Mouse (Mus musculus): Measurements from ENCODE around the gene Amdhd2. TPM values are rescaled to one million over a fixed set of nuclear protein-coding genes. Genes with fewer than 3 reads are reported as not detected.

The Amdhd2 gene
- polyA plus RNA-seq, 1 experiment from 2014 or later, result 31.2 TPM

GRCm38 (mm10) chr17:24168590-24169277 is 5.2 kb upstream of the Amdhd2 start:
- Histone ChIP-seq H3K36me3 (peaks cover 31% of the 10 kb centered on the region), H3K27ac (replicated peaks) (peak overlapping the region; percentile 96), H3K4me3 (peak overlapping the region; percentile 81), H3K9ac (peak overlapping the region; percentile 92), H3K4me2 (peak overlapping the region; percentile 74), H3K4me1 (peaks cover 37% of the 10 kb centered on the region), H3K9me3 (no peaks in the 10 kb centered on the region), H3K27me3 (replicated peaks) (no peaks in the 10 kb centered on the region)
- peak; percentile 72 for ATAC-seq (ENCODE audit: extremely low read depth, insufficient number of reproducible peaks, low FRiP score, low TSS enrichment)
- WGBS, result 1% methylated on average over 41 of the region's 41 CpGs

- no peaks in the 10 kb centered on the region for H3K9me3 ChIP-seq
- H3K4me2 ChIP-seq, result peak overlapping the region; percentile 74
- H3K4me1 ChIP-seq, result peaks cover 38% of the 10 kb centered on the region
- H3K36me3 ChIP-seq, result peaks cover 31% of the 10 kb centered on the region
- peak overlapping the region; percentile 96 for H3K27ac ChIP-seq (replicated peaks)
- H3K9ac ChIP-seq, result peak overlapping the region; percentile 92
- WGBS, result 54% methylated on average over 7 of the region's 7 CpGs
- ATAC-seq (ENCODE audit: extremely low read depth, insufficient number of reproducible peaks, low FRiP score, low TSS enrichment), result no peak
- no peaks in the 10 kb centered on the region for H3K27me3 ChIP-seq (replicated peaks)
- H3K4me3 ChIP-seq, result peak overlapping the region; percentile 81
These were observed 4.4 kb upstream of the Amdhd2 start for GRCm38 (mm10) chr17:24167891-24168505.

GRCm38 (mm10) chr17:24167120-24167519 is 3.6 kb upstream of the Amdhd2 start:
- peak overlapping the region; percentile 74 for H3K4me2 ChIP-seq
- no peak for ATAC-seq (ENCODE audit: extremely low read depth, insufficient number of reproducible peaks, low FRiP score, low TSS enrichment)
- H3K9ac ChIP-seq, result peak overlapping the region; percentile 92
- H3K4me3 ChIP-seq, result peak overlapping the region; percentile 81
- WGBS, result 80% methylated on average over 6 of the region's 6 CpGs
- H3K36me3 ChIP-seq, result peaks cover 31% of the 10 kb centered on the region
- H3K9me3 ChIP-seq, result no peaks in the 10 kb centered on the region
- no peak overlapping the region for H3K27ac ChIP-seq (replicated peaks)
- peaks cover 45% of the 10 kb centered on the region for H3K4me1 ChIP-seq
- no peaks in the 10 kb centered on the region for H3K27me3 ChIP-seq (replicated peaks)

- ATAC-seq (ENCODE audit: extremely low read depth, insufficient number of reproducible peaks, low FRiP score, low TSS enrichment), result no peak
- Histone ChIP-seq H3K27ac (replicated peaks) (no peak overlapping the region), H3K4me1 (peaks cover 37% of the 10 kb centered on the region), H3K36me3 (peaks cover 31% of the 10 kb centered on the region), H3K27me3 (replicated peaks) (no peaks in the 10 kb centered on the region), H3K4me2 (no peak overlapping the region; the same call in 1 of the 2 replicates), H3K9me3 (no peaks in the 10 kb centered on the region), H3K9ac (no peak overlapping the region), H3K4me3 (peak overlapping the region; percentile 8; the same call in 1 of the 2 replicates)
- 79% methylated on average over 11 of the region's 11 CpGs for WGBS
These were observed 1.1 kb upstream of the Amdhd2 start for GRCm38 (mm10) chr17:24164566-24165259.

GRCm38 (mm10) chr17:24162584-24163175 is 886 bp downstream of the Amdhd2 start:
- Histone ChIP-seq H3K4me1 (peaks cover 28% of the 10 kb centered on the region), H3K27me3 (replicated peaks) (no peaks in the 10 kb centered on the region)

GRCm38 (mm10) chr17:24161466-24161865 is 2.1 kb downstream of the Amdhd2 start:
- Histone ChIP-seq H3K9me3 (no peaks in the 10 kb centered on the region), H3K4me2 (peak overlapping the region; percentile 96), H3K27ac (replicated peaks) (no peak overlapping the region), H3K4me1 (peaks cover 22% of the 10 kb centered on the region), H3K36me3 (peaks cover 29% of the 10 kb centered on the region), H3K9ac (no peak overlapping the region), H3K4me3 (0 out of 2 replicates have a peak overlapping the region, but pooled peaks have one; percentile 2), H3K27me3 (replicated peaks) (no peaks in the 10 kb centered on the region)
- 70% methylated on average over 5 of the region's 5 CpGs for WGBS
- ATAC-seq (ENCODE audit: extremely low read depth, insufficient number of reproducible peaks, low FRiP score, low TSS enrichment), result no peak

More at GRCm38 (mm10) chr17:24162584-24163175, 886 bp downstream of the Amdhd2 start:
- peak overlapping the region; percentile 96 for H3K4me2 ChIP-seq
- no peaks in the 10 kb centered on the region for H3K9me3 ChIP-seq
- WGBS, result 16% methylated on average over 17 of the region's 17 CpGs
- peak overlapping the region; percentile 91 for H3K9ac ChIP-seq
- no peak for ATAC-seq (ENCODE audit: extremely low read depth, insufficient number of reproducible peaks, low FRiP score, low TSS enrichment)
- peaks cover 32% of the 10 kb centered on the region for H3K36me3 ChIP-seq
- peak overlapping the region; percentile 90 for H3K27ac ChIP-seq (replicated peaks)
- H3K4me3 ChIP-seq, result peak overlapping the region; percentile 87

GRCm38 (mm10) chr17:24157526-24157925 is 6.0 kb downstream of the Amdhd2 start:
- Histone ChIP-seq H3K4me3 (no peak overlapping the region), H3K9me3 (no peaks in the 10 kb centered on the region), H3K9ac (no peak overlapping the region), H3K4me1 (peaks cover 6% of the 10 kb centered on the region), H3K4me2 (no peak overlapping the region), H3K36me3 (peaks cover 24% of the 10 kb centered on the region), H3K27me3 (replicated peaks) (no peaks in the 10 kb centered on the region), H3K27ac (replicated peaks) (no peak overlapping the region)
- WGBS, result 85% methylated on average over 4 of the region's 4 CpGs
- ATAC-seq (ENCODE audit: extremely low read depth, insufficient number of reproducible peaks, low FRiP score, low TSS enrichment), result no peak

GRCm38 (mm10) chr17:24157121-24157520 is 6.4 kb downstream of the Amdhd2 start:
- H3K4me3 ChIP-seq, result no peak overlapping the region
- no peak for ATAC-seq (ENCODE audit: extremely low read depth, insufficient number of reproducible peaks, low FRiP score, low TSS enrichment)
- no peaks in the 10 kb centered on the region for H3K9me3 ChIP-seq
- H3K27ac ChIP-seq (replicated peaks), result no peak overlapping the region
- peaks cover 7% of the 10 kb centered on the region for H3K4me1 ChIP-seq
- no peak overlapping the region for H3K9ac ChIP-seq
- H3K4me2 ChIP-seq, result no peak overlapping the region
- 87% methylated on average over 6 of the region's 6 CpGs for WGBS
- H3K27me3 ChIP-seq (replicated peaks), result no peaks in the 10 kb centered on the region
- peaks cover 24% of the 10 kb centered on the region for H3K36me3 ChIP-seq

- 78% methylated on average over 3 of the region's 3 CpGs for WGBS
- Histone ChIP-seq H3K4me1 (peaks cover 10% of the 10 kb centered on the region), H3K9ac (no peak overlapping the region), H3K36me3 (peaks cover 24% of the 10 kb centered on the region), H3K9me3 (no peaks in the 10 kb centered on the region), H3K27me3 (replicated peaks) (no peaks in the 10 kb centered on the region), H3K4me3 (no peak overlapping the region), H3K4me2 (no peak overlapping the region), H3K27ac (replicated peaks) (no peak overlapping the region)
- no peak for ATAC-seq (ENCODE audit: extremely low read depth, insufficient number of reproducible peaks, low FRiP score, low TSS enrichment)
These were observed 7.2 kb downstream of the Amdhd2 start for GRCm38 (mm10) chr17:24156394-24156793.

- no peaks in the 10 kb centered on the region; the same call in 1 of the 2 replicates for H3K27me3 ChIP-seq (replicated peaks)
- H3K9me3 ChIP-seq, result no peaks in the 10 kb centered on the region
- no peak overlapping the region for H3K9ac ChIP-seq
- H3K36me3 ChIP-seq, result peaks cover 24% of the 10 kb centered on the region
- no peak overlapping the region for H3K4me2 ChIP-seq
- H3K27ac ChIP-seq (replicated peaks), result no peak overlapping the region
- ATAC-seq (ENCODE audit: extremely low read depth, insufficient number of reproducible peaks, low FRiP score, low TSS enrichment), result no peak
- H3K4me1 ChIP-seq, result peaks cover 14% of the 10 kb centered on the region
- H3K4me3 ChIP-seq, result no peak overlapping the region
- WGBS, result 81% methylated on average over 9 of the region's 9 CpGs
These were observed 7.8 kb downstream of the Amdhd2 start for GRCm38 (mm10) chr17:24155742-24156141.

GRCm38 (mm10) chr17:24154463-24154862 is 9.1 kb downstream of the Amdhd2 start:
- no peaks in the 10 kb centered on the region for H3K9me3 ChIP-seq
- ATAC-seq (ENCODE audit: extremely low read depth, insufficient number of reproducible peaks, low FRiP score, low TSS enrichment), result no peak
- H3K36me3 ChIP-seq, result peaks cover 24% of the 10 kb centered on the region
- no peaks in the 10 kb centered on the region; the same call in 1 of the 2 replicates for H3K27me3 ChIP-seq (replicated peaks)
- H3K4me3 ChIP-seq, result no peak overlapping the region
- H3K27ac ChIP-seq (replicated peaks), result no peak overlapping the region
- no peak overlapping the region for H3K4me2 ChIP-seq
- no peak overlapping the region for H3K9ac ChIP-seq
- H3K4me1 ChIP-seq, result peaks cover 14% of the 10 kb centered on the region
- 54% methylated on average over 3 of the region's 3 CpGs for WGBS
